Mouse (Mus musculus) kidney, adult 2 months (tissue): ENCODE results near the gene Parvg. TPM values are rescaled to one million over a fixed set of nuclear protein-coding genes. Genes with fewer than 3 reads are reported as not detected.

Experiments used
- DNase-seq: peaks from one replicate; pipeline ENCODE4 v3.0.0; 2021
- H3K27ac ChIP-seq: fragments of 200-500 bp; 2 replicates; pipeline ENCODE4 v1.5.1; 2012; ENCODE audit warnings: low read depth, low read length, control low read depth, inconsistent platforms; ENCODE audit not compliant: insufficient read depth
- H3K27me3 ChIP-seq: fragments of 200-500 bp; replicated peaks from 2 replicates; pipeline ENCODE4 v1.6.1; 2012; ENCODE audit warnings: mild to moderate bottlenecking, moderate library complexity, low read length, inconsistent platforms; ENCODE audit not compliant: control insufficient read depth, insufficient read depth
- H3K36me3 ChIP-seq: fragments of 200-500 bp; 2 replicates; pipeline ENCODE4 v1.6.1; 2012; ENCODE audit warnings: mild to moderate bottlenecking, moderate library complexity, low read length, inconsistent platforms; ENCODE audit not compliant: control insufficient read depth, insufficient read depth
- H3K4me1 ChIP-seq: fragments of 200-500 bp; 2 replicates; pipeline ENCODE4 v1.6.1; 2011; ENCODE audit warnings: low read length; ENCODE audit not compliant: control insufficient read depth, insufficient read depth
- H3K4me3 ChIP-seq: fragments of 200-500 bp; 2 replicates; pipeline ENCODE4 v1.5.1; 2011; ENCODE audit warnings: mild to moderate bottlenecking, low read depth, low read length, control low read depth; ENCODE audit not compliant: insufficient read depth
- CTCF ChIP-seq: fragments of 200-500 bp; conservative IDR thresholded peaks from 2 replicates; pipeline ENCODE4 v1.5.1; 2011; ENCODE audit warnings: low read depth, mild to moderate bottlenecking, control low read depth, low read length, moderate library complexity, mixed read lengths; ENCODE audit not compliant: insufficient read depth, insufficient read length
- POLR2A ChIP-seq: fragments of 200-500 bp; IDR thresholded peaks from one replicate; pipeline ENCODE4 v1.6.1; 2011; ENCODE audit warnings: low read depth, low read length, control low read depth
- WGBS: fragments of 180-500 bp; shearing (Covaris S2); methylation state at CpG from one replicate; pipeline ENCODE4 v1.1.7; 2018; 5-methylcytosine and 5-hydroxymethylcytosine counted together
- polyA plus RNA-seq: library from polyadenylated mRNA; depleted of rRNA; stranded (reverse); fragments of >200 nt; gene quantifications from 2 replicates; pipeline ENCODE4 v1.2.3, GENCODE M21; 2012

Gene Parvg
- polyA plus RNA-seq, 1 experiment: 4.5 TPM

DNA sequence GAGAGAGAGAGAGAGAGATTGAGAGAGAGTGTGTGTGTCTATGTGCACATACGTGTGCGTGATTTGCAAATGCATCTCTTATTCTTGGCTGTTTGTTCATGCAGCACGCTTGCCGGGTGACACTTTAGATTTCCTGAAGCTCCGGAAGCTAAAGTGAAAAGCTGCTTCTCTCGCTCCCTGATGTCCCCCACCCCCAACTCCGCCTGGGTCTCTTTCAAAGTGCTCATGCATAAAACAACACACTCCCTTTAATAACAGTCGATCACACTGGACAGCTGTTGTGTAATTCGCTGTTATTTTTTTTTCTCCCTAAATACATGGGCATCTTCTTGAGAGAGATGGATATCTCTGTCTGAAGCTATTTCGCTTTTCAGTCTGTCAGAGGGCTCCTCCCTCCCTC lies 18.5 kb upstream of the Parvg start:
- DNase-seq: no peak
- Histone ChIP-seq H3K4me1 (no peaks in the 10 kb centered on the region), H3K4me3 (no peak overlapping the region), H3K36me3 (no peaks in the 10 kb centered on the region), H3K27ac (no peak overlapping the region), H3K27me3 (no peaks in the 10 kb centered on the region)
- 65% methylated on average over 10 of the region's 10 CpGs for WGBS
- TF ChIP-seq POLR2A (no peak), CTCF (no peak)

GRCm38 (mm10) chr15:84310271-84310670 lies 13.6 kb upstream of the Parvg start:
- H3K36me3 ChIP-seq: no peaks in the 10 kb centered on the region
- no peak for TF ChIP-seq CTCF
- no peak for TF ChIP-seq POLR2A
- no peak for DNase-seq
- H3K27ac ChIP-seq: no peak overlapping the region
- no peak overlapping the region for H3K4me3 ChIP-seq
- H3K27me3 ChIP-seq: no peaks in the 10 kb centered on the region
- 77% methylated on average over 11 of the region's 11 CpGs for WGBS
- H3K4me1 ChIP-seq: no peaks in the 10 kb centered on the region

- Histone ChIP-seq H3K4me3 (no peak overlapping the region), H3K27me3 (no peaks in the 10 kb centered on the region), H3K36me3 (no peaks in the 10 kb centered on the region), H3K4me1 (no peaks in the 10 kb centered on the region), H3K27ac (no peak overlapping the region)
- 67% methylated on average over 9 of the region's 9 CpGs for WGBS
- no peak for DNase-seq
- TF ChIP-seq CTCF: no peak
- no peak for TF ChIP-seq POLR2A
These were observed 12.3 kb upstream of the Parvg start for GRCm38 (mm10) chr15:84311295-84312085.

GRCm38 (mm10) chr15:84312878-84313565 lies 10.8 kb upstream of the Parvg start:
- no peaks in the 10 kb centered on the region for H3K4me1 ChIP-seq
- no peak overlapping the region for H3K27ac ChIP-seq
- peak; percentile 15 for DNase-seq
- 52% methylated on average over 10 of the region's 10 CpGs for WGBS
- H3K4me3 ChIP-seq: no peak overlapping the region
- TF ChIP-seq CTCF: no peak
- no peak for TF ChIP-seq POLR2A
- H3K36me3 ChIP-seq: no peaks in the 10 kb centered on the region
- H3K27me3 ChIP-seq: no peaks in the 10 kb centered on the region

DNA sequence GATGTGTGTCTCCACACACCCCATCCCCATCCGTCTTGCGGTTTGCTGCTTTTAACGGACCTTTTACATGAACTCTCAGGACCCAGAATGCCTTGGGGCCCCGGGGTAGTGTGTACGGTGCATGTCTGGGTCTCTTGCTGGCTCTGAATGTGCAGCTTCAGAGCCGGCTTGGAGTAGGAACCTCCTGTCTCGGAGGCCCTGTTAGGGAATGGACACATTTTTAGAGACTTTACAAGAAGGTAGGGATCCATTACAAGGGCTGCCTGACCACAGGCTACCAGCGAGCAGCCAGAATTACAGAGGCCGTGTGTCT lies 10.3 kb upstream of the Parvg start:
- DNase-seq: no peak
- Histone ChIP-seq H3K4me3 (no peak overlapping the region), H3K4me1 (no peaks in the 10 kb centered on the region), H3K27ac (no peak overlapping the region), H3K36me3 (no peaks in the 10 kb centered on the region), H3K27me3 (no peaks in the 10 kb centered on the region)
- WGBS: 46% methylated on average over 9 of the region's 9 CpGs
- no peak for TF ChIP-seq CTCF
- no peak for TF ChIP-seq POLR2A

DNA sequence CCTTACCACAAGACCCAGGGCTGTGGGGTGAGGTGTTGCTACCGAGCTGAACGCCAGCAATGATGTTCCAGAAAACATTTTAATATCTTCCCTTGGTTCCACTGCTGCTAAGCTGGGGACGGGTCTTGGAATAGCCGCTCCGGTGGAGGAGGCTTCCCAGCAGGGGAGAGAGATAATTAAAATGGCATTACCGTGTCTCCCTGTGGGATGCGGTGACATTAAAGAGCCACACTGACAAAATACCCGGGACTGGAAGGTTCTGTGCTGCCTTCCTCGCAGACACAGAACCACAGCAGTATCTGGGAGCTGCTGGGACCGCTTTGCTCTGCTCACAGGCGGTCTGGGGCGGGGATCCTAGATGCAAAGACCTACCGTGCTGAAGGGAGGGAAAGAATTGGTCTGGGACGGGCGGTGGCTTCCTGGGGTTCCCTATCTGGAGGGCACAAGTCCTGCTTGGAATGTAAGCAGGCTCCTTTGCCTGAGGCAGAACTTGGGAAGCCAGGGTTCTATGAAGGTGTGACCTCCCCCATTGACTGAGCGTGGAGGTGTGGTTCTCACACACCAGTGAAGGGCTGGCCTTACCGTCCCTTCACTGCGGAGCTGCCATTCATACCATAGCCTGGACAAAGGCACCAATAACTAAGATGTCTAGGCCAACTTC lies 9.3 kb upstream of the Parvg start:
- no peaks in the 10 kb centered on the region for H3K4me1 ChIP-seq
- H3K36me3 ChIP-seq: no peaks in the 10 kb centered on the region
- H3K27ac ChIP-seq: no peak overlapping the region
- 58% methylated on average over 18 of the region's 18 CpGs for WGBS
- no peak overlapping the region for H3K4me3 ChIP-seq
- TF ChIP-seq POLR2A: no peak
- TF ChIP-seq CTCF: no peak
- DNase-seq: no peak
- H3K27me3 ChIP-seq: no peaks in the 10 kb centered on the region

DNA sequence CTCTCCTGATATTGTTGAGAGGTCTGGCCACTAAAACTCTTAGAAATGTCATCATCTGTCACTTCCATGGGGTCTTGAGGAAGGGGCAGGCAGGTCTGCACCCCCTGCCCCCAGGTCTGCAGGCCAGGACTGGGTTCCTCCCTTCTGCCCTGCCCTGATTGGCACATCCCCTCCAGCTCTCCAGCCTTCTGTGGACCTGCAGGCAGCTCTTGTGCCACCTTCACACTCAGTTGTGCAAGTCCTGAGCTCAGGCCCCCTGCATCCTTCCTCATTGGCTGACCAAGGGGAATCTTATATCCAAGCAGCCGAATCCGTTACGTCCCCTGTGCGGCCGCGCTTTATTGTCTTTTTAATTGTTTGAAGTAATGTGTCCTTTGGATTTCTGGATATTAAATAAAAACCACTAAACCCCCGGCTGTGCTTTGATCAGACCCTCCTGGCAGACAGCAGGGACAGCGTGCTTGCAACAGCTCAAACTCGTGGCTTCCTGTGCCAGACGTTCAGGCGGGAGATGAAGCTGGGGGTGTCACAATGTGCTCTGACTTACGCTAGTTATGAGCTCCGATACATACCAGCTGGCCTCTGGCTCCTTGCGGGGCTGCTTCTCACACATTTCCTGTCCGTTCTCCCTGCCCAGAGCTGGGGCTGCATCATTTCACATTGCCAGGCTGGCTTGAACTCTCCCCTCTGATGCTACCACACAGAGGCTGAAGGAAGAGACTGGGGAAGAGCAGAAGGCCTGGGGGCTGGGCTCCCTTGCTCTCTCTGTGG lies 8.4 kb upstream of the Parvg start:
- 70% methylated on average over 15 of the region's 15 CpGs for WGBS
- no peak for DNase-seq
- TF ChIP-seq POLR2A (no peak), CTCF (no peak)

More for the DNA sequence above, 8.4 kb upstream of the Parvg start:
- no peaks in the 10 kb centered on the region for H3K36me3 ChIP-seq
- no peak overlapping the region for H3K27ac ChIP-seq
- H3K4me3 ChIP-seq: no peak overlapping the region
- H3K4me1 ChIP-seq: no peaks in the 10 kb centered on the region
- no peaks in the 10 kb centered on the region for H3K27me3 ChIP-seq
